Mouse (Mus musculus) intestine, postnatal 0 days (tissue): ENCODE results near the gene Lhx4. TPM values are rescaled to one million over a fixed set of nuclear protein-coding genes. Genes with fewer than 3 reads are reported as not detected.

Experiments used
- ATAC-seq: fragments of 200-750 bp; cut with Nextera tagmentation; 2 replicates; pipeline ENCODE4 v1.8.0; 2017; ENCODE audit warnings: mild to moderate bottlenecking, moderate TSS enrichment, moderate library complexity
- H3K27ac ChIP-seq: fragments of 300-500 bp; sonication (generic); 2 replicates; pipeline ENCODE4 v1.5.1; 2014; ENCODE audit warnings: mild to moderate bottlenecking, low read depth, low read length, moderate library complexity
- H3K27me3 ChIP-seq: fragments of 300-500 bp; sonication (generic); replicated peaks from 2 replicates; pipeline ENCODE4 v1.6.1; 2014; ENCODE audit warnings: low read length, mixed read lengths; ENCODE audit not compliant: control insufficient read depth, insufficient read depth
- H3K36me3 ChIP-seq: fragments of 300-500 bp; sonication (generic); 2 replicates; pipeline ENCODE4 v1.6.1; 2014; ENCODE audit warnings: mild to moderate bottlenecking, moderate library complexity; ENCODE audit not compliant: control insufficient read depth, insufficient read depth
- H3K4me1 ChIP-seq: fragments of 300-500 bp; sonication (generic); replicated peaks from 2 replicates; pipeline ENCODE4 v1.6.1; 2014; ENCODE audit warnings: antibody characterized with exemption, low read length, mixed read lengths; ENCODE audit not compliant: control insufficient read depth, insufficient read depth
- H3K4me2 ChIP-seq: fragments of 300-500 bp; sonication (generic); replicated peaks from 2 replicates; pipeline ENCODE4 v1.6.1; 2014; ENCODE audit warnings: low read depth, mild to moderate bottlenecking, moderate library complexity
- H3K4me3 ChIP-seq: fragments of 300-500 bp; sonication (generic); 2 replicates; pipeline ENCODE4 v1.5.1; 2014; ENCODE audit warnings: low read depth, low read length
- H3K9ac ChIP-seq: fragments of 300-500 bp; sonication (generic); 2 replicates; pipeline ENCODE4 v1.6.1; 2014; ENCODE audit warnings: mild to moderate bottlenecking, low read depth, low read length
- H3K9me3 ChIP-seq: fragments of 300-500 bp; sonication (generic); 2 replicates; pipeline ENCODE4 v1.6.1; 2016; ENCODE audit warnings: mixed run types; ENCODE audit not compliant: control insufficient read depth
- CTCF ChIP-seq: sonication (generic); IDR thresholded peaks from 2 replicates; pipeline ENCODE4 v1.5.1; 2016; ENCODE audit warnings: low read depth, mild to moderate bottlenecking, control low read depth, antibody characterized with exemption, moderate library complexity
- WGBS: fragments of 180-500 bp; shearing (Covaris S2); extraction: QIAGEN DNeasy Blood & Tissue Kit; methylation state at CpG from one replicate; pipeline ENCODE4 v1.1.7; 2014; 5-methylcytosine and 5-hydroxymethylcytosine counted together
- polyA plus RNA-seq: library from polyadenylated mRNA; unstranded; fragments of >200 nt; fragmentation: Nextera tagmentation; extraction: Ambion mirVana; gene quantifications from 2 replicates; pipeline ENCODE4 v1.2.1, GENCODE M21; 2015

Lhx4 gene
- polyA plus RNA-seq, 1 experiment from 2014 or later = 0.01 TPM

GRCm38 (mm10) chr1:155747911-155748310, 3.6 kb downstream of the Lhx4 start:
- Histone ChIP-seq H3K4me2 (no peak overlapping the region), H3K4me1 (no peaks in the 10 kb centered on the region), H3K9ac (no peak overlapping the region), H3K27me3 (peaks cover 70% of the 10 kb centered on the region), H3K9me3 (no peaks in the 10 kb centered on the region), H3K27ac (no peak overlapping the region), H3K36me3 (no peaks in the 10 kb centered on the region), H3K4me3 (no peak overlapping the region)
- no peak for ATAC-seq
- no peak for TF ChIP-seq CTCF
- 74% methylated on average over 5 of the region's 5 CpGs for WGBS

GRCm38 (mm10) chr1:155747011-155747410, 4.5 kb downstream of the Lhx4 start:
- WGBS = 22% methylated on average over 8 of the region's 8 CpGs
- Histone ChIP-seq H3K4me2 (no peak overlapping the region), H3K9me3 (no peaks in the 10 kb centered on the region), H3K4me3 (no peak overlapping the region), H3K4me1 (peaks cover 3% of the 10 kb centered on the region; the same call in 1 of the 2 replicates), H3K27ac (no peak overlapping the region), H3K9ac (no peak overlapping the region), H3K27me3 (peaks cover 73% of the 10 kb centered on the region), H3K36me3 (no peaks in the 10 kb centered on the region)
- no peak for TF ChIP-seq CTCF
- ATAC-seq = no peak

DNA sequence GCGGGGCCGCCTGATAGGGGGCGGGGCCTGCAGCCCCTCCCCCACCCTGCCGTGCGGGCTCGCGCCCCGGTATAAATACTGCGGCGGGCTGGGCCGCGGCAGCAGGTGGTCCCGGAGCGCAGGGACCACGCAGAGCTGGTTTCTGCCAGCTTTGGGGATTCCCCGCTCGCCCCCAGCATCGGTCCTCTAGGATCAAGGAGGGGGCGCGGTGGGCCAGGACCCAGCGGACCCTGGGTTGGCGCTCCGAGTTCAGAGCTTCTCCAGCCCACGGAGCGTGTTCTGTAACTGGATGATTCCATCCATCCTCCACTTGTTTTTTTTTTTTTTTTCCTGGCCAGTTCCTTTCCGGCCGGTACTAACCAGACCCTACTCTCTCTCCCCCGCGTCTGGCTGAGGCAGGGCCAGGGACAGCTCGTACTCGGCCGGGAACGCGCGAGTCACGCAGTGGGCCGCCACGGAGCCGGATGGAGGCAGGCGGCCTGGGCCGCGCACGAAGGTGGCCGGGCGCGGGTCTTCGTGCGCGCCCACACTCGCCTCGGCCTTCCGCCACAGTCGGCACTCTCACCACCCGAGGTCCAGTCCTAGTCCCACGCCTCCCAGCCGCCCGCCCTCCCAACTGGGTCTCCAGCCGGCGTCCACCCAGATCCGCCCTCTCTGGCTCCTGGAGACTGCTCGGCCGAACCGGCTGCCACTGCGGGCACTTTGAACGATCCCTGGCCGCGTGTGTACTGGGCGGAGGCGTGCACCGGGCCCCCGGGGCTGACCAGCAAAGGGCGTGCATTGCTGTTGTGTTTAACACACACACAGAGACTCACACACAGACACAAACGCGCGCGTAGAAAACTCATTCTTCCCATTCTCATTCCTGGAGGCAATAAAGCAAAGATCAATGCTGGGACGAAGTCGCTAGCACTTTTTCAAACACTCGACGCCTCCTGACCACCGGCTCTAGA, 8.8 kb downstream of the Lhx4 start:
- Histone ChIP-seq H3K4me2 (peak overlapping the region; percentile 94), H3K4me3 (peak overlapping the region; percentile 57), H3K36me3 (no peaks in the 10 kb centered on the region), H3K9ac (0 out of 2 replicates have a peak overlapping the region, but pooled peaks have one; percentile 7), H3K9me3 (no peaks in the 10 kb centered on the region), H3K4me1 (peaks cover 3% of the 10 kb centered on the region; the same call in 1 of the 2 replicates), H3K27ac (no peak overlapping the region), H3K27me3 (peaks cover 87% of the 10 kb centered on the region)
- TF ChIP-seq CTCF = no peak
- no peak for ATAC-seq
- under 1% methylated on average over 81 of the region's 81 CpGs for WGBS

DNA sequence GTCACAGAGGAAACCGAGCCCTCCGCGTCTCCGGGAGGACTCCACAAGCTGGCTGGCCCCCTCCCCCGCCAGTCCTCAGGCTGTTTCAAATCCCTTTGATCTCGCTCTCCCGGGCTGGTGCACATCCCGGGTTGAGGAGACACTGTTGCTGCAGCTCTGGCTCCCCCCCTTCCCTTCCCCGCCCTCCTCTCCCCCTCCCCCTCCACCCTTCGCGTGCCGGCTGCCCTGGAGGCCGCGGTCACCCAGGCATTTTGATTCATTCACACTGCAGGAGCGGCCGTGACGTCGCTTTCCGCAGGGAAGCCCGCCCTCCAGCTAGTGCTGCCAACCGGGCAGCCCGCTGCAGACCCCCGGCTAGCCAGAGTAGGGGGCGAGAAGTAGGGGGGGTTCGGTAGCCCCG, 9.5 kb downstream of the Lhx4 start:
- Histone ChIP-seq H3K27me3 (peaks cover 88% of the 10 kb centered on the region), H3K4me3 (peak overlapping the region; percentile 57), H3K9me3 (no peaks in the 10 kb centered on the region), H3K4me1 (peaks cover 3% of the 10 kb centered on the region; the same call in 1 of the 2 replicates), H3K4me2 (peak overlapping the region; percentile 94), H3K36me3 (no peaks in the 10 kb centered on the region), H3K27ac (no peak overlapping the region), H3K9ac (0 out of 2 replicates have a peak overlapping the region, but pooled peaks have one; percentile 7)
- WGBS = under 1% methylated on average over 25 of the region's 26 CpGs
- no peak for ATAC-seq
- no peak for TF ChIP-seq CTCF

DNA sequence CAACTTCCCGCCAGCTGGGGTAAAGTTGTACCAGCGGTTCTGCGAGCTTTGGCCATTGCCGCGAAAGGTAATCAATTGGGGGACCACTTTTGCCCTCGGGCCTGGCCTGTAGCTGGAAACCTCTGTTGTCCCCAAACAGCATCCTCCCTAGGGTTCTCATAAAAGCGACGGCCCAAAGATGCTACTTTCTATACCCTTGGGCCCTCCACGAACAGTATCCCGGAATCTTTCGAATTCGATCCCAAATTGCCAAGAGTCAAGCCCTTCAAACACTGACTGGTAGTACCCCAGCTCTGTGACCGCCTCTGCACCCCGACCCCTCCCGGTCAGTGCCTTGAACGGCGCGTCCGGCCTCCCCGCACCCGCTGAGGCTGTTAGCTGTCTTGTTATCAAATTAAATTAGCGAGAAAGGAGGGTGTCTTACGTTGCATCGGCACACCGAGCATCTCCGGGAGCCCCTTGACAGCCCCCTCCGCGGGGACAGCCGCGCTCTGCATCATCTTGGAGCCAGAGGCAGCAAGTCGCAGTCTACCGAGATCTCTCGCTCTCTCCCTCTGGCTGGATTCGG, 10.0 kb downstream of the Lhx4 start:
- H3K27ac ChIP-seq = no peak overlapping the region
- peak overlapping the region; percentile 57 for H3K4me3 ChIP-seq
- TF ChIP-seq CTCF = no peak
- H3K27me3 ChIP-seq = peaks cover 88% of the 10 kb centered on the region
- H3K4me1 ChIP-seq = peaks cover 3% of the 10 kb centered on the region; the same call in 1 of the 2 replicates
- no peaks in the 10 kb centered on the region for H3K9me3 ChIP-seq
- no peak overlapping the region for H3K9ac ChIP-seq
- H3K36me3 ChIP-seq = no peaks in the 10 kb centered on the region
- H3K4me2 ChIP-seq = peak overlapping the region; percentile 94
- no peak for ATAC-seq
- under 1% methylated on average over 34 of the region's 34 CpGs for WGBS
